Mouse (Mus musculus): ENCODE measurements around the gene Osbp. TPM values are rescaled to one million over a fixed set of nuclear protein-coding genes. Genes with fewer than 3 reads are reported as not detected.
"Not testable (repeated sequence)": the region's sequence is repeated elsewhere in the genome, so short reads cannot be mapped to it uniquely, and the experiment has no call there.

Gene Osbp
- polyA plus RNA-seq, 1 experiment from 2014 or later, result 3.4 TPM

GRCm38 (mm10) chr19:11966201-11966636, 478 bp downstream of the Osbp start:
- H3K27ac ChIP-seq, result peak overlapping the region; percentile 87
- DNase-seq (ENCODE audit: low spot score), result peak; percentile 54
- WGBS, result 2% methylated on average over 18 of the region's 18 CpGs

GRCm38 (mm10) chr19:11969155-11970050, 3.7 kb downstream of the Osbp start:
- no peak overlapping the region for H3K27ac ChIP-seq
- 92% methylated on average over 9 of the region's 9 CpGs for WGBS
- no peak for DNase-seq (ENCODE audit: low spot score)
- no peak overlapping the region for H3K4me3 ChIP-seq
- no peaks in the 10 kb centered on the region for H3K9me3 ChIP-seq (replicated peaks)
- H3K4me1 ChIP-seq, result peaks cover 12% of the 10 kb centered on the region
- H3K36me3 ChIP-seq, result peaks cover 57% of the 10 kb centered on the region
- no peaks in the 10 kb centered on the region for H3K27me3 ChIP-seq (ENCODE audit: low read depth, poor library complexity, severe bottlenecking)

More at GRCm38 (mm10) chr19:11966201-11966636, 478 bp downstream of the Osbp start:
- Histone ChIP-seq H3K4me1 (peaks cover 12% of the 10 kb centered on the region), H3K9me3 (replicated peaks) (no peaks in the 10 kb centered on the region), H3K4me3 (peak overlapping the region; percentile 82), H3K36me3 (peaks cover 25% of the 10 kb centered on the region), H3K27me3 (ENCODE audit: low read depth, poor library complexity, severe bottlenecking) (no peaks in the 10 kb centered on the region)

GRCm38 (mm10) chr19:11973511-11974222, 7.9 kb downstream of the Osbp start:
- no peak overlapping the region for H3K4me3 ChIP-seq
- no peak for DNase-seq (ENCODE audit: low spot score)
- no peaks in the 10 kb centered on the region for H3K4me1 ChIP-seq
- H3K36me3 ChIP-seq, result peaks cover 93% of the 10 kb centered on the region
- 91% methylated on average over 13 of the region's 13 CpGs for WGBS
- H3K9me3 ChIP-seq (replicated peaks), result no peaks in the 10 kb centered on the region
- no peak overlapping the region for H3K27ac ChIP-seq
- no peaks in the 10 kb centered on the region for H3K27me3 ChIP-seq (ENCODE audit: low read depth, poor library complexity, severe bottlenecking)

GRCm38 (mm10) chr19:11974223-11974540, 8.4 kb downstream of the Osbp start:
- 78% methylated on average over 2 of the region's 2 CpGs for WGBS
- Histone ChIP-seq H3K27ac (no peak overlapping the region), H3K9me3 (replicated peaks) (no peaks in the 10 kb centered on the region), H3K36me3 (peaks cover 93% of the 10 kb centered on the region), H3K4me3 (no peak overlapping the region), H3K4me1 (no peaks in the 10 kb centered on the region), H3K27me3 (ENCODE audit: low read depth, poor library complexity, severe bottlenecking) (no peaks in the 10 kb centered on the region)
- DNase-seq (ENCODE audit: low spot score), result no peak

- H3K4me3 ChIP-seq, result no peak overlapping the region
- H3K27ac ChIP-seq, result no peak overlapping the region
- peaks cover 99% of the 10 kb centered on the region for H3K36me3 ChIP-seq
- 89% methylated on average over 4 of the region's 4 CpGs for WGBS
- no peaks in the 10 kb centered on the region for H3K4me1 ChIP-seq
- no peaks in the 10 kb centered on the region for H3K27me3 ChIP-seq (ENCODE audit: low read depth, poor library complexity, severe bottlenecking)
- H3K9me3 ChIP-seq (replicated peaks), result no peaks in the 10 kb centered on the region
- no peak for DNase-seq (ENCODE audit: low spot score)
Measured at GRCm38 (mm10) chr19:11975683-11976082, 9.9 kb downstream of the Osbp start.

- H3K9me3 ChIP-seq (replicated peaks), result no peaks in the 10 kb centered on the region
- WGBS, result 86% methylated on average over 5 of the region's 5 CpGs
- DNase-seq (ENCODE audit: low spot score), result no peak
- H3K27me3 ChIP-seq (ENCODE audit: low read depth, poor library complexity, severe bottlenecking), result no peaks in the 10 kb centered on the region
- H3K27ac ChIP-seq, result no peak overlapping the region
- peaks cover 99% of the 10 kb centered on the region for H3K36me3 ChIP-seq
- H3K4me1 ChIP-seq, result no peaks in the 10 kb centered on the region
- H3K4me3 ChIP-seq, result no peak overlapping the region
Measured at GRCm38 (mm10) chr19:11977363-11977762, 11.6 kb downstream of the Osbp start.

GRCm38 (mm10) chr19:11980471-11980870, 14.7 kb downstream of the Osbp start:
- Histone ChIP-seq H3K4me1 (no peaks in the 10 kb centered on the region), H3K36me3 (peaks cover 95% of the 10 kb centered on the region), H3K27ac (no peak overlapping the region), H3K4me3 (no peak overlapping the region), H3K27me3 (ENCODE audit: low read depth, poor library complexity, severe bottlenecking) (no peaks in the 10 kb centered on the region), H3K9me3 (replicated peaks) (no peaks in the 10 kb centered on the region)
- 92% methylated on average over 4 of the region's 4 CpGs for WGBS
- DNase-seq (ENCODE audit: low spot score), result no peak

GRCm38 (mm10) chr19:11984614-11985013, 18.9 kb downstream of the Osbp start:
- H3K27me3 ChIP-seq (ENCODE audit: low read depth, poor library complexity, severe bottlenecking); H3K4me3 ChIP-seq; H3K27ac ChIP-seq; H3K9me3 ChIP-seq (replicated peaks); DNase-seq (ENCODE audit: low spot score); H3K4me1 ChIP-seq: not testable (repeated sequence)
- WGBS, result 90% methylated on average over 5 of the region's 5 CpGs
- H3K36me3 ChIP-seq, result peaks cover 96% of the 10 kb centered on the region

GRCm38 (mm10) chr19:11987841-11988240, 22.1 kb downstream of the Osbp start:
- H3K4me1 ChIP-seq, result no peaks in the 10 kb centered on the region
- H3K9me3 ChIP-seq (replicated peaks), result no peaks in the 10 kb centered on the region
- H3K4me3 ChIP-seq, result no peak overlapping the region
- peaks cover 95% of the 10 kb centered on the region for H3K36me3 ChIP-seq
- no peaks in the 10 kb centered on the region for H3K27me3 ChIP-seq (ENCODE audit: low read depth, poor library complexity, severe bottlenecking)
- 87% methylated on average over 3 of the region's 3 CpGs for WGBS
- no peak overlapping the region for H3K27ac ChIP-seq
- DNase-seq (ENCODE audit: low spot score), result no peak

- Histone ChIP-seq H3K4me1 (no peaks in the 10 kb centered on the region), H3K9me3 (replicated peaks) (no peaks in the 10 kb centered on the region), H3K27ac (no peak overlapping the region), H3K4me3 (no peak overlapping the region), H3K27me3 (ENCODE audit: low read depth, poor library complexity, severe bottlenecking) (no peaks in the 10 kb centered on the region), H3K36me3 (peaks cover 93% of the 10 kb centered on the region)
- WGBS, result 96% methylated on average over 7 of the region's 7 CpGs
- DNase-seq (ENCODE audit: low spot score), result no peak
Measured at GRCm38 (mm10) chr19:11989334-11989733, 23.6 kb downstream of the Osbp start.

- Histone ChIP-seq H3K4me1 (no peaks in the 10 kb centered on the region; the same call in 1 of the 2 replicates), H3K9me3 (replicated peaks) (no peaks in the 10 kb centered on the region), H3K27ac (no peak overlapping the region), H3K4me3 (no peak overlapping the region), H3K27me3 (ENCODE audit: low read depth, poor library complexity, severe bottlenecking) (no peaks in the 10 kb centered on the region), H3K36me3 (peaks cover 84% of the 10 kb centered on the region)
- no peak for DNase-seq (ENCODE audit: low spot score)
- 95% methylated on average over 9 of the region's 9 CpGs for WGBS
Measured at GRCm38 (mm10) chr19:11992034-11992433, 26.3 kb downstream of the Osbp start.

- H3K4me3 ChIP-seq, result no peak overlapping the region
Measured at GRCm38 (mm10) chr19:11992441-11993029, 26.8 kb downstream of the Osbp start.

More at GRCm38 (mm10) chr19:11992441-11993029, 26.8 kb downstream of the Osbp start:
- Histone ChIP-seq H3K9me3 (replicated peaks) (no peaks in the 10 kb centered on the region), H3K4me1 (no peaks in the 10 kb centered on the region; the same call in 1 of the 2 replicates), H3K36me3 (peaks cover 79% of the 10 kb centered on the region), H3K27me3 (ENCODE audit: low read depth, poor library complexity, severe bottlenecking) (no peaks in the 10 kb centered on the region), H3K27ac (no peak overlapping the region)
- WGBS, result 94% methylated on average over 10 of the region's 10 CpGs
- no peak for DNase-seq (ENCODE audit: low spot score)

All from limb, embryonic 10.5 days (tissue).